Mouse (Mus musculus) MEL (cell line): ENCODE measurements around the gene Bicral. TPM values are rescaled to one million over a fixed set of nuclear protein-coding genes. Genes with fewer than 3 reads are reported as not detected.

ENCODE experiments used
- DNase-seq: peaks from one replicate; pipeline ENCODE4 v3.0.0; 2011; ENCODE audit warnings: low read depth, low spot score
- H3K27ac ChIP-seq: 2 replicates; pipeline ENCODE4 v1.5.1; 2012; ENCODE audit warnings: low read depth, mild to moderate bottlenecking, control low read depth, low read length, moderate library complexity; ENCODE audit not compliant: control insufficient read depth
- H3K27me3 ChIP-seq, 2 experiments: fragments of 150-350 bp in 1 of 2; sonication (generic) in 1 of 2; 2 replicates each; pipeline ENCODE4 v1.6.1; 2012; ENCODE audit warnings: low read length in 2 of 2, mild to moderate bottlenecking in 2 of 2, improper control_type of control experiment in 1 of 2, moderate library complexity in 1 of 2; ENCODE audit not compliant: insufficient read depth in 2 of 2, control insufficient read depth in 1 of 2
- H3K36me3 ChIP-seq, 2 experiments: 2 replicates each; pipeline ENCODE4 v1.6.1; 2012 to 2014; ENCODE audit warnings: low read length in 2 of 2, improper control_type of control experiment in 1 of 2, inconsistent platforms in 1 of 2, mild to moderate bottlenecking in 1 of 2; ENCODE audit not compliant: insufficient read depth in 2 of 2, control insufficient read depth in 1 of 2
- H3K4me1 ChIP-seq, 2 experiments: fragments of 150-350 bp in 1 of 2; sonication (generic) in 1 of 2; 2 replicates each; pipeline ENCODE4 v1.6.1; 2012; ENCODE audit warnings: low read length in 2 of 2, improper control_type of control experiment in 1 of 2, mild to moderate bottlenecking in 1 of 2; ENCODE audit not compliant: insufficient read depth in 2 of 2, control insufficient read depth in 1 of 2
- H3K4me3 ChIP-seq, 2 experiments: fragments of 150-350 bp in 1 of 2; sonication (generic) in 1 of 2; 2 replicates each; pipeline ENCODE4 v1.5.1; 2012; ENCODE audit warnings: low read depth in 2 of 2, low read length in 2 of 2, mild to moderate bottlenecking in 2 of 2, moderate library complexity in 2 of 2, control low read depth in 1 of 2, improper control_type of control experiment in 1 of 2; ENCODE audit not compliant: control insufficient read depth in 1 of 2, insufficient read depth in 1 of 2
- H3K79me2 ChIP-seq: 2 replicates; pipeline ENCODE4 v1.6.1; 2012; ENCODE audit warnings: mild to moderate bottlenecking, low read length, moderate library complexity; ENCODE audit not compliant: control insufficient read depth, poor library complexity, insufficient read depth
- H3K9ac ChIP-seq: 2 replicates; pipeline ENCODE4 v1.6.1; 2012; ENCODE audit warnings: low read depth, mild to moderate bottlenecking, control low read depth, low read length, moderate library complexity; ENCODE audit not compliant: control insufficient read depth, poor library complexity, severe bottlenecking
- H3K9me3 ChIP-seq: fragments of 150-350 bp; sonication (generic); replicated peaks from 2 replicates; pipeline ENCODE4 v1.6.1; 2012; ENCODE audit warnings: mild to moderate bottlenecking, low read length, improper control_type of control experiment, moderate library complexity; ENCODE audit not compliant: insufficient read depth
- BHLHE40 ChIP-seq: IDR thresholded peaks from 2 replicates; pipeline ENCODE4 v1.6.1; 2012; ENCODE audit warnings: low read depth, mild to moderate bottlenecking, inconsistent platforms, low read length, improper control_type of control experiment, borderline replicate concordance
- E2F4 ChIP-seq: IDR thresholded peaks from 2 replicates; pipeline ENCODE4 v1.6.1; 2011; ENCODE audit warnings: low read depth, low read length, improper control_type of control experiment, borderline replicate concordance
- ELF1 ChIP-seq: IDR thresholded peaks from 2 replicates; pipeline ENCODE4 v1.6.1; 2014; ENCODE audit warnings: low read depth, mild to moderate bottlenecking, inconsistent platforms, low read length, improper control_type of control experiment, moderate library complexity
- ETS1 ChIP-seq: IDR thresholded peaks from 2 replicates; pipeline ENCODE4 v1.6.1; 2012; ENCODE audit warnings: low read depth, mild to moderate bottlenecking, inconsistent platforms, low read length, improper control_type of control experiment, moderate library complexity
- GATA1 ChIP-seq: IDR thresholded peaks from 2 replicates; pipeline ENCODE4 v1.6.1; 2011; ENCODE audit warnings: low read depth, low read length, improper control_type of control experiment
- KAT2A ChIP-seq: conservative IDR thresholded peaks from 2 replicates; pipeline ENCODE4 v1.6.1; 2012; ENCODE audit warnings: low read depth, low read length, improper control_type of control experiment, inconsistent platforms
- MAFK ChIP-seq: IDR thresholded peaks from 2 replicates; pipeline ENCODE4 v1.6.1; 2011; ENCODE audit warnings: low read depth, mild to moderate bottlenecking, low read length, improper control_type of control experiment, borderline replicate concordance
- MAZ ChIP-seq: IDR thresholded peaks from 2 replicates; pipeline ENCODE4 v1.6.1; 2012; ENCODE audit warnings: low read depth, mild to moderate bottlenecking, inconsistent platforms, low read length, improper control_type of control experiment
- MEF2A ChIP-seq: IDR thresholded peaks from 2 replicates; pipeline ENCODE4 v1.6.1; 2014; ENCODE audit warnings: low read depth, mild to moderate bottlenecking, inconsistent platforms, low read length, improper control_type of control experiment; ENCODE audit not compliant: poor library complexity, insufficient replicate concordance, severe bottlenecking; ENCODE audit errors: extremely low read depth
- MYB ChIP-seq: IDR thresholded peaks from 2 replicates; pipeline ENCODE4 v1.6.1; 2011; ENCODE audit warnings: mild to moderate bottlenecking, low read depth, low read length, improper control_type of control experiment
- NELFE ChIP-seq: IDR thresholded peaks from 2 replicates; pipeline ENCODE4 v1.6.1; 2011; ENCODE audit warnings: low read depth, low read length, improper control_type of control experiment
- POLR2AphosphoS5 ChIP-seq: IDR thresholded peaks from 2 replicates; pipeline ENCODE4 v1.6.1; 2012; ENCODE audit warnings: low read depth, borderline replicate concordance, mild to moderate bottlenecking, inconsistent platforms, low read length, moderate library complexity, mixed read lengths
- USF1 ChIP-seq: IDR thresholded peaks from 2 replicates; pipeline ENCODE4 v1.6.1; 2014; ENCODE audit warnings: low read depth, mild to moderate bottlenecking, inconsistent platforms, low read length, improper control_type of control experiment, moderate library complexity
- ZKSCAN1 ChIP-seq: IDR thresholded peaks from 2 replicates; pipeline ENCODE4 v1.6.1; 2012; ENCODE audit warnings: low read depth, mild to moderate bottlenecking, inconsistent platforms, low read length, improper control_type of control experiment, moderate library complexity
- ZMIZ1 ChIP-seq: IDR thresholded peaks from 2 replicates; pipeline ENCODE4 v1.6.1; 2012; ENCODE audit warnings: low read depth, mild to moderate bottlenecking, inconsistent platforms, low read length, improper control_type of control experiment, moderate library complexity
- ZNF384 ChIP-seq: IDR thresholded peaks from 2 replicates; pipeline ENCODE4 v1.6.1; 2012; ENCODE audit warnings: low read depth, mild to moderate bottlenecking, inconsistent platforms, low read length, improper control_type of control experiment
- polyA plus RNA-seq, 2 experiments: library from polyadenylated mRNA; stranded (reverse) in 1 of 2; unstranded in 1 of 2; fragments of >175 nt in 1 of 2; fragments of >200 nt in 1 of 2; gene quantifications; 2 replicates each; pipeline versions ENCODE4 v1.2.1 to v1.2.4; 2012; ENCODE audit warnings: low replicate concordance in 2 of 2, low read depth in 1 of 2; ENCODE audit not compliant: insufficient read length in 2 of 2, insufficient read depth in 1 of 2, missing spikeins in 1 of 2
- total RNA-seq: library from RNA; depleted of rRNA; stranded (reverse); fragments of 300-350 nt; gene quantifications from 2 replicates; pipeline ENCODE4 v1.2.3, GENCODE M21; 2012

The Bicral gene
- total and polyA plus RNA-seq, 3 experiments: 3.7 to 6.9 TPM; not detected in 1

- TF ChIP-seq BHLHE40 (peak; percentile 97), POLR2AphosphoS5 (peak; percentile 46; the same call in 1 of the 2 replicates), E2F4 (no peak), ZNF384 (no peak)
- TF ChIP-seq, all 39 proteins: peak for 21
These were observed 85.6 kb downstream of the Bicral start, which contains the start of gene 2310039H08Rik (continued) for GRCm38 (mm10) chr17:46772404-46773277.

- DNase-seq: no peak
- TF ChIP-seq MYB: no peak
- peak; percentile 28; the same call in 1 of the 2 replicates for TF ChIP-seq ETS1
- TF ChIP-seq, all 39 proteins: peak for 1
- Histone ChIP-seq H3K9me3 (no peaks in the 10 kb centered on the region), H3K27ac (peak overlapping the region; percentile 80), H3K9ac (peak overlapping the region; percentile 74), H3K4me1 (peaks cover 0 to 7% of the 10 kb centered on the region in 2 experiments; a peak in 1 of 4 replicates), H3K27me3 (no peaks in the 10 kb centered on the region), H3K79me2 (peaks cover 10% of the 10 kb centered on the region), H3K36me3 (no peaks in the 10 kb centered on the region; a peak in 1 of 4 replicates), H3K4me3 (peak overlapping the region; percentile 69 to 91)
These were observed 86.3 kb downstream of the Bicral start for GRCm38 (mm10) chr17:46772038-46772403.

- Histone ChIP-seq H3K9me3 (no peaks in the 10 kb centered on the region), H3K4me1 (peaks cover 0 to 7% of the 10 kb centered on the region in 2 experiments; a peak in 1 of 4 replicates), H3K79me2 (peaks cover 10% of the 10 kb centered on the region), H3K27me3 (no peaks in the 10 kb centered on the region), H3K4me3 (peak overlapping the region; percentile 69 to 91), H3K9ac (peak overlapping the region; percentile 74), H3K36me3 (no peaks in the 10 kb centered on the region; a peak in 1 of 4 replicates), H3K27ac (peak overlapping the region; percentile 80)
- no peak for DNase-seq
- TF ChIP-seq GATA1: no peak
- TF ChIP-seq MYB: no peak
- TF ChIP-seq MAZ: no peak
- TF ChIP-seq NELFE: no peak
- TF ChIP-seq MEF2A: no peak
- TF ChIP-seq ELF1: no peak
- TF ChIP-seq KAT2A: no peak
- TF ChIP-seq USF1: no peak
- no peak for TF ChIP-seq ZKSCAN1
- TF ChIP-seq ZMIZ1: no peak
- TF ChIP-seq MAFK: no peak
These were observed 86.7 kb downstream of the Bicral start for GRCm38 (mm10) chr17:46771616-46772015.
